Comparison of ENCODE assay signal across 18 mouse cellular contexts in genomic region chr1:38881366-38881765, GRCm38 (mm10). TPM values are rescaled to one million over a fixed set of nuclear protein-coding genes. Genes with fewer than 3 reads are reported as not detected.
"Had no signal": no experiment of that assay in that cellular context is flagged by ENCODE, and none has a peak within 500 bp of the region (broad histone marks: within the 10 kb centered on the region; RNA-seq: fewer than 3 reads in every experiment).

No protein-coding gene starts in this region.

- ATAC-seq: lung, postnatal 0 days; midbrain, embryonic 15.5 days had no signal

- DNase-seq: kidney, postnatal 4 days; lung, adult 2 months; lung, postnatal 36 days; thymus, postnatal 14 days had no signal

- H3K27ac ChIP-seq: kidney, postnatal 0 days; layer of hippocampus, adult 2 months; limb, embryonic 13.5 days; liver, embryonic 15.5 days; midbrain, embryonic 15.5 days; neural tube, embryonic 12.5 days; stomach, postnatal 0 days had no signal

- H3K9me3 ChIP-seq: limb, embryonic 13.5 days; liver, embryonic 15.5 days; midbrain, embryonic 15.5 days; neural tube, embryonic 12.5 days had no signal

- H3K4me1 ChIP-seq: limb, embryonic 13.5 days; liver, embryonic 15.5 days; neural tube, embryonic 12.5 days had no signal

- H3K4me3 ChIP-seq: layer of hippocampus, adult 2 months; limb, embryonic 13.5 days; liver, embryonic 15.5 days; midbrain, embryonic 15.5 days; neural tube, embryonic 12.5 days had no signal

- H3K36me3 ChIP-seq: liver, embryonic 15.5 days had no signal

- H3K27me3 ChIP-seq: limb, embryonic 13.5 days; liver, embryonic 15.5 days; midbrain, embryonic 15.5 days; neural tube, embryonic 12.5 days had no signal

RNA-seq across cellular contexts. Expression of gene Lonrf2, which starts 44.9 kb away (rescaled TPM):
- total RNA-seq: liver, adult 2 months; monocyte, adult 5-6 weeks; neutrophil, adult 5-6 weeks had no signal
- polyA plus RNA-seq: liver, adult 2 months had no signal

RNA-seq across cellular contexts. Expression of gene Nms, which starts 57.6 kb away (rescaled TPM):
- total RNA-seq: layer of hippocampus, adult 2 months; layer of hippocampus, postnatal 10 days; left cerebral cortex, postnatal 36 days; liver, adult 2 months; megakaryocyte, adult 5-6 weeks; monocyte, adult 5-6 weeks; neutrophil, adult 5-6 weeks had no signal
- polyA plus RNA-seq: kidney, postnatal 0 days; limb, embryonic 13.5 days; liver, adult 2 months; liver, embryonic 15.5 days; lung, adult 2 months; lung, postnatal 0 days; midbrain, embryonic 15.5 days; stomach, postnatal 0 days had no signal
